Mouse (Mus musculus): ENCODE measurements around the gene Med4. TPM values are rescaled to one million over a fixed set of nuclear protein-coding genes. Genes with fewer than 3 reads are reported as not detected.

Gene Med4
- polyA plus RNA-seq, 1 experiment from 2014 or later, result 85.2 TPM

- no peak overlapping the region for H3K4me2 ChIP-seq (ENCODE audit: low read length)
- H3K27me3 ChIP-seq (ENCODE audit: control insufficient read depth, insufficient read depth, low read length), result no peaks in the 10 kb centered on the region
- ATAC-seq (ENCODE audit: low FRiP score, low TSS enrichment) (no peak), DNase-seq (peak; percentile 71)
- H3K4me3 ChIP-seq (replicated peaks; ENCODE audit: low read depth, low read length), result no peak overlapping the region
- H3K36me3 ChIP-seq (ENCODE audit: control insufficient read depth, insufficient read depth, low read length), result no peaks in the 10 kb centered on the region
- no peaks in the 10 kb centered on the region for H3K9me3 ChIP-seq (ENCODE audit: control insufficient read depth, low read length)
- H3K9ac ChIP-seq (replicated peaks; ENCODE audit: low read length), result no peak overlapping the region
- peaks cover 6% of the 10 kb centered on the region; the same call in 1 of the 2 replicates for H3K4me1 ChIP-seq (ENCODE audit: control insufficient read depth, insufficient read depth, low read length)
- WGBS, result 30% methylated on average over 7 of the region's 7 CpGs
- no peak overlapping the region for H3K27ac ChIP-seq (replicated peaks; ENCODE audit: low read depth, low read length)
Measured at GRCm38 (mm10) chr14:73474636-73475093, 35.2 kb upstream of the Med4 start.

- Histone ChIP-seq H3K27ac (replicated peaks; ENCODE audit: low read depth, low read length) (no peak overlapping the region), H3K27me3 (ENCODE audit: control insufficient read depth, insufficient read depth, low read length) (no peaks in the 10 kb centered on the region), H3K9ac (replicated peaks; ENCODE audit: low read length) (no peak overlapping the region), H3K9me3 (ENCODE audit: control insufficient read depth, low read length) (no peaks in the 10 kb centered on the region), H3K4me3 (replicated peaks; ENCODE audit: low read depth, low read length) (no peak overlapping the region), H3K4me1 (ENCODE audit: control insufficient read depth, insufficient read depth, low read length) (peaks cover 6% of the 10 kb centered on the region; the same call in 1 of the 2 replicates), H3K36me3 (ENCODE audit: control insufficient read depth, insufficient read depth, low read length) (no peaks in the 10 kb centered on the region), H3K4me2 (ENCODE audit: low read length) (no peak overlapping the region)
- 74% methylated on average over 7 of the region's 7 CpGs for WGBS
- ATAC-seq (ENCODE audit: low FRiP score, low TSS enrichment) (no peak), DNase-seq (no peak)
Measured at GRCm38 (mm10) chr14:73475506-73475905, 34.3 kb upstream of the Med4 start.

GRCm38 (mm10) chr14:73476361-73476934 lies 33.4 kb upstream of the Med4 start:
- H3K9me3 ChIP-seq (ENCODE audit: control insufficient read depth, low read length), result no peaks in the 10 kb centered on the region
- H3K4me1 ChIP-seq (ENCODE audit: control insufficient read depth, insufficient read depth, low read length), result peaks cover 6% of the 10 kb centered on the region; the same call in 1 of the 2 replicates
- no peak overlapping the region for H3K9ac ChIP-seq (replicated peaks; ENCODE audit: low read length)
- no peak overlapping the region for H3K4me3 ChIP-seq (replicated peaks; ENCODE audit: low read depth, low read length)
- no peaks in the 10 kb centered on the region for H3K36me3 ChIP-seq (ENCODE audit: control insufficient read depth, insufficient read depth, low read length)
- H3K27me3 ChIP-seq (ENCODE audit: control insufficient read depth, insufficient read depth, low read length), result no peaks in the 10 kb centered on the region
- no peak overlapping the region for H3K27ac ChIP-seq (replicated peaks; ENCODE audit: low read depth, low read length)
- no peak overlapping the region for H3K4me2 ChIP-seq (ENCODE audit: low read length)
- peak; percentile 57; the same call in 1 of the 2 replicates for ATAC-seq (ENCODE audit: low FRiP score, low TSS enrichment)
- peak; percentile 9 for DNase-seq
- WGBS, result 64% methylated on average over 8 of the region's 8 CpGs

GRCm38 (mm10) chr14:73477077-73477476 lies 32.7 kb upstream of the Med4 start:
- Histone ChIP-seq H3K9ac (replicated peaks; ENCODE audit: low read length) (no peak overlapping the region), H3K36me3 (ENCODE audit: control insufficient read depth, insufficient read depth, low read length) (no peaks in the 10 kb centered on the region), H3K9me3 (ENCODE audit: control insufficient read depth, low read length) (no peaks in the 10 kb centered on the region), H3K27me3 (ENCODE audit: control insufficient read depth, insufficient read depth, low read length) (no peaks in the 10 kb centered on the region), H3K4me2 (ENCODE audit: low read length) (no peak overlapping the region), H3K4me3 (replicated peaks; ENCODE audit: low read depth, low read length) (no peak overlapping the region), H3K4me1 (ENCODE audit: control insufficient read depth, insufficient read depth, low read length) (peaks cover 6% of the 10 kb centered on the region; the same call in 1 of the 2 replicates), H3K27ac (replicated peaks; ENCODE audit: low read depth, low read length) (no peak overlapping the region)
- WGBS, result 97% methylated on average over 10 of the region's 10 CpGs
- ATAC-seq (ENCODE audit: low FRiP score, low TSS enrichment) (no peak), DNase-seq (no peak)

GRCm38 (mm10) chr14:73478321-73478720 lies 31.5 kb upstream of the Med4 start:
- WGBS, result 87% methylated on average over 3 of the region's 3 CpGs

GRCm38 (mm10) chr14:73479771-73480170 lies 30.1 kb upstream of the Med4 start:
- 7% methylated on average over 1 of the region's 1 CpGs for WGBS

More at GRCm38 (mm10) chr14:73478321-73478720, 31.5 kb upstream of the Med4 start:
- peaks cover 3% of the 10 kb centered on the region; the same call in 1 of the 2 replicates for H3K4me1 ChIP-seq (ENCODE audit: control insufficient read depth, insufficient read depth, low read length)
- H3K4me2 ChIP-seq (ENCODE audit: low read length), result no peak overlapping the region
- no peaks in the 10 kb centered on the region for H3K9me3 ChIP-seq (ENCODE audit: control insufficient read depth, low read length)
- no peaks in the 10 kb centered on the region for H3K36me3 ChIP-seq (ENCODE audit: control insufficient read depth, insufficient read depth, low read length)
- no peak for ATAC-seq (ENCODE audit: low FRiP score, low TSS enrichment)
- no peaks in the 10 kb centered on the region for H3K27me3 ChIP-seq (ENCODE audit: control insufficient read depth, insufficient read depth, low read length)
- no peak overlapping the region for H3K27ac ChIP-seq (replicated peaks; ENCODE audit: low read depth, low read length)
- H3K9ac ChIP-seq (replicated peaks; ENCODE audit: low read length), result no peak overlapping the region
- DNase-seq, result no peak
- H3K4me3 ChIP-seq (replicated peaks; ENCODE audit: low read depth, low read length), result no peak overlapping the region

GRCm38 (mm10) chr14:73483516-73484229 lies 26.2 kb upstream of the Med4 start:
- DNase-seq, result no peak

More at GRCm38 (mm10) chr14:73479771-73480170, 30.1 kb upstream of the Med4 start:
- no peak overlapping the region for H3K4me3 ChIP-seq (replicated peaks; ENCODE audit: low read depth, low read length)
- H3K4me2 ChIP-seq (ENCODE audit: low read length), result no peak overlapping the region
- no peak for DNase-seq
- no peak for ATAC-seq (ENCODE audit: low FRiP score, low TSS enrichment)
- H3K4me1 ChIP-seq (ENCODE audit: control insufficient read depth, insufficient read depth, low read length), result no peaks in the 10 kb centered on the region
- no peaks in the 10 kb centered on the region for H3K36me3 ChIP-seq (ENCODE audit: control insufficient read depth, insufficient read depth, low read length)
- H3K9me3 ChIP-seq (ENCODE audit: control insufficient read depth, low read length), result no peaks in the 10 kb centered on the region
- no peak overlapping the region for H3K27ac ChIP-seq (replicated peaks; ENCODE audit: low read depth, low read length)
- no peaks in the 10 kb centered on the region for H3K27me3 ChIP-seq (ENCODE audit: control insufficient read depth, insufficient read depth, low read length)
- H3K9ac ChIP-seq (replicated peaks; ENCODE audit: low read length), result no peak overlapping the region

GRCm38 (mm10) chr14:73484366-73485110 lies 25.3 kb upstream of the Med4 start:
- Histone ChIP-seq H3K4me1 (ENCODE audit: control insufficient read depth, insufficient read depth, low read length) (no peaks in the 10 kb centered on the region), H3K4me3 (replicated peaks; ENCODE audit: low read depth, low read length) (no peak overlapping the region), H3K4me2 (ENCODE audit: low read length) (no peak overlapping the region), H3K36me3 (ENCODE audit: control insufficient read depth, insufficient read depth, low read length) (no peaks in the 10 kb centered on the region), H3K9me3 (ENCODE audit: control insufficient read depth, low read length) (no peaks in the 10 kb centered on the region), H3K27ac (replicated peaks; ENCODE audit: low read depth, low read length) (no peak overlapping the region), H3K27me3 (ENCODE audit: control insufficient read depth, insufficient read depth, low read length) (no peaks in the 10 kb centered on the region), H3K9ac (replicated peaks; ENCODE audit: low read length) (no peak overlapping the region)
- ATAC-seq (ENCODE audit: low FRiP score, low TSS enrichment) (no peak), DNase-seq (no peak)
- 62% methylated on average over 3 of the region's 3 CpGs for whole genome bisulfite sequencing

More at GRCm38 (mm10) chr14:73483516-73484229, 26.2 kb upstream of the Med4 start:
- H3K4me1 ChIP-seq (ENCODE audit: control insufficient read depth, insufficient read depth, low read length), result no peaks in the 10 kb centered on the region
- H3K4me2 ChIP-seq (ENCODE audit: low read length), result no peak overlapping the region
- H3K9me3 ChIP-seq (ENCODE audit: control insufficient read depth, low read length), result no peaks in the 10 kb centered on the region
- no peak overlapping the region for H3K9ac ChIP-seq (replicated peaks; ENCODE audit: low read length)
- H3K4me3 ChIP-seq (replicated peaks; ENCODE audit: low read depth, low read length), result no peak overlapping the region
- H3K36me3 ChIP-seq (ENCODE audit: control insufficient read depth, insufficient read depth, low read length), result no peaks in the 10 kb centered on the region
- no peaks in the 10 kb centered on the region for H3K27me3 ChIP-seq (ENCODE audit: control insufficient read depth, insufficient read depth, low read length)
- ATAC-seq (ENCODE audit: low FRiP score, low TSS enrichment), result no peak
- no peak overlapping the region for H3K27ac ChIP-seq (replicated peaks; ENCODE audit: low read depth, low read length)
- WGBS, result 80% methylated on average over 5 of the region's 5 CpGs
